Mouse (Mus musculus) liver, embryonic 18 days (tissue): Measurements from ENCODE around the gene Tent5a. TPM values are rescaled to one million over a fixed set of nuclear protein-coding genes. Genes with fewer than 3 reads are reported as not detected.

ENCODE experiments used
- polyA plus RNA-seq: library from polyadenylated mRNA; depleted of rRNA; stranded (reverse); fragments of >200 nt; gene quantifications from 2 replicates; pipeline ENCODE4 v1.2.3, GENCODE M21; 2012; rRNA removed

Gene Tent5a
- polyA plus RNA-seq = 9.3 and 11.1 TPM in 2 replicates

GRCm38 (mm10) chr9:85327242-85328211 is at the start of gene Tent5a:
Tent5a (minus strand) TSS chr9:85327348.

GRCm38 (mm10) chr9:85312473-85312872 is 14.7 kb downstream of the Tent5a start, which contains the start of gene Gm11114:
Gm11114 (plus strand) TSS chr9:85312773.

Other genes with a start within 250 kb of the Tent5a start
- gene Gm11114, start 14.6 kb downstream of the Tent5a start, polyA plus RNA-seq = not detected in 2 replicates